Mouse (Mus musculus) erythroblast, embryonic 14.5 days (primary cell): ENCODE measurements around the gene Cmbl.

Experiments
- GATA1 ChIP-seq: IDR thresholded peaks from 2 replicates; pipeline ENCODE4 v1.6.1; 2012; ENCODE audit warnings: low read length, inconsistent platforms, mixed read lengths
- TAL1 ChIP-seq: IDR thresholded peaks from 3 replicates; pipeline ENCODE4 v1.6.1; 2012; ENCODE audit warnings: low read length, inconsistent platforms, mixed read lengths

GRCm38 (mm10) chr15:31629556-31629955 lies 64.4 kb downstream of the Cmbl start:
- no peak for TF ChIP-seq GATA1
- TF ChIP-seq TAL1, result no peak
